Mouse (Mus musculus) c-Kit-positive CD71-positive TER-119-positive erythroid progenitor cells, embryonic 14.5 days (primary cell): ENCODE data around the gene Vmn1r194.
"Not testable (repeated sequence)": the region's sequence is repeated elsewhere in the genome, so short reads cannot be mapped to it uniquely, and the experiment has no call there.

Experiments used
- DNase-seq: peaks from one replicate; pipeline ENCODE4 v3.0.0-alpha.2; 2013; ENCODE audit warnings: low spot score

Vmn1r194 gene

DNA sequence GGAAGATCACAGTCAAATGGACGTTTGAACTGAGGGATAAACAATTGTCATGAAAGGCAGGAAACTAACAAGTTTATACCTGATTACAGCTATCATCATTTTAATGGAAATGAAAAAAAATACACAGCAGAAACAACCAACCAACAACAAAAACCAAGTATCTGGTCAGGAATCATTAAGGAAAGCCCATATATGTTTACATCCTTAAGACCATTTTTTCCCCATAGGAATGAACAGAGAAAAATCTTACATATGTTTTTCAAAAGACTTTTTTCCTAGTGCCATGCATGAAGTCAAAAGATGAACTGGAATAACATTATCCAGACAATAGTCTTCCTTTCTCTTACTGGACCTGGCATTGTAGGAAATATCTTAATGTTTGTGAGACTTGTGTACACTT, at the start of gene Vmn1r194:
TSS of gene Vmn1r194 (plus strand) at position 301 of the 400 bp plus-strand sequence.
- no peak for DNase-seq

DNA sequence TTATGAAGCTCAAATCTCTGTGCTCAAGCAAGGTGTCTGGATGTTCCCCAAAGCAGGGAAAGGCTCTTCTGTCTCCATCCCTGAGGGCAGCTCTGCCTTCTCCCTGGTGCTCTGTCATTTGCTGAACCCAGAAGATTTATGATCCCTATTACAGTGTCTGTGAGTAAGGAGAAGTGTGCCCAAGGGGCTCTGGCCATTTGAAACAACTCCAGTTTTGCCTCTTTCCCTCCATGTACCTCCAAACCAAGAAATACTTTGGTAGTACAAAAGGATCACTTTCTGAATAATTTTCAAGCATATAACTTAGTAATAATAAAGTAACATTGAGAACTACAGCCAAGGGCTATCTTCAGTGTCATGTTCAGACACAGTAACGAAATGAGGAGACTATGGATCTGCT, 21.0 kb upstream of the Vmn1r194 start, which contains the start of gene Vmn1r193:
TSS of gene Vmn1r193 (minus strand) at position 101 of the 400 bp plus-strand sequence.
- not testable (repeated sequence) for DNase-seq

GRCm38 (mm10) chr13:22270222-22270621, 26.2 kb downstream of the Vmn1r194 start, which contains the start of gene Vmn1r195:
Vmn1r195 (plus strand) TSS chr13:22270522.
- not testable (repeated sequence) for DNase-seq

DNA sequence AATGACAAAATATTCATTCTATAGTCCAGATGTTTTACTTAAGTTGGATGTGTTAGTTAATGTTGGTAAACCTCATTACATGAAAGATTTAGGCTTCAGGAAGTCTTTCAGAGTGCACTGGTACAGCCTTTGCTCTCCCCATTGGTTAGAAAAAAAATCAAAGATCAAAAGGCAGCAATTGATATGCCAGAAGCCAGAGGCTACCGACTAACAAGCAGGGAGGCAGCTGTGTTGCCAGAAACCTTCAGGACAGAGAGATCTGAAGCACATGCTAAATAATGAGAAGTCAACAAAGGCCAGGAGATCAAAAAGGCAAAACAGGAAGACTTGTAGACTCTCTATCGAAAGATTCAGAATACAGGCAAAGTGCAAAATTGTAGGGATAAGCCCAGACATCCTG, 27.7 kb downstream of the Vmn1r194 start:
- no peak for DNase-seq

DNA sequence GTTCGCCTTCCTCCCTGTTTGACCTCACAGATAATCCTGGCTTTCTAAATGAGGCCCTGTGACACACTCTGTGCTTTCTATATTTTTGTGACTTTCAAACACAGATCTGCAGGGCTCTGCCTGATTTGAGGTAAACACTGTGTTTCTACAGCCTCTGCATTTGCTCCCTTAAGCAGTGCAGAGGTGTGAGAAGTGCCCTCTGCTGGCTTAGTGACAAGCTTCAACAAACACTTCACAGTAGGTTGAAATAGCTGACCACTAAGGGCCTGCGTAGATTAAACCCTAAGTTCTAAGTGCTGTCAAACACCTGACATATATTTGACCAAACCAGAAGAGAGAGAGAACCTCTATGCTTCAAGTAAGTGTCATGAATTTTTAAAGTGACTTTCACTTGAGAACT, 40.6 kb downstream of the Vmn1r194 start:
- no peak for DNase-seq

- no peak for DNase-seq
Measured at GRCm38 (mm10) chr13:22289620-22290019, 45.6 kb downstream of the Vmn1r194 start, which contains the start of gene Vmn1r196. Vmn1r196 (plus strand) TSS chr13:22289920.
